ENCODE assay signal across 18 mouse cellular contexts in genomic region chr6:96459041-96459440, GRCm38 (mm10).
"Had no signal": no experiment of that assay in that cellular context is flagged by ENCODE, and none has a peak within 500 bp of the region (broad histone marks: within the 10 kb centered on the region; RNA-seq: fewer than 3 reads in every experiment).

No protein-coding gene starts in this region.

- ATAC-seq: intestine, postnatal 0 days; midbrain, embryonic 15.5 days had no signal

- H3K9me3 ChIP-seq: liver, embryonic 13.5 days; midbrain, embryonic 12.5 days; midbrain, embryonic 15.5 days; neural tube, embryonic 13.5 days; stomach, embryonic 15.5 days had no signal

- H3K4me3 ChIP-seq: left cerebral cortex, adult 2 months; liver, embryonic 13.5 days; midbrain, embryonic 12.5 days; midbrain, embryonic 15.5 days; myocyte; neural tube, embryonic 13.5 days; stomach, embryonic 15.5 days had no signal

- H3K36me3 ChIP-seq: liver, embryonic 13.5 days; midbrain, embryonic 12.5 days; midbrain, embryonic 15.5 days; neural tube, embryonic 13.5 days; stomach, embryonic 15.5 days had no signal

- H3K4me2 ChIP-seq: liver, embryonic 13.5 days; midbrain, embryonic 12.5 days; midbrain, embryonic 15.5 days; neural tube, embryonic 13.5 days; stomach, embryonic 15.5 days had no signal

- DNase-seq: kidney, adult 2 months; kidney, postnatal 25 days; layer of hippocampus, postnatal 36 days; liver, embryonic 13.5 days; lung, adult 2 months; lung, postnatal 14 days; lung, postnatal 4 days; spleen, adult 18-20 months; thymus, adult 18-20 months; thymus, postnatal 36 days had no signal

- H3K27me3 ChIP-seq: liver, embryonic 13.5 days; midbrain, embryonic 12.5 days; midbrain, embryonic 15.5 days; neural tube, embryonic 13.5 days; stomach, embryonic 15.5 days had no signal

- H3K4me1 ChIP-seq: liver, embryonic 13.5 days; midbrain, embryonic 12.5 days; midbrain, embryonic 15.5 days; neural tube, embryonic 13.5 days; stomach, embryonic 15.5 days had no signal

- H3K9ac ChIP-seq: liver, embryonic 13.5 days; midbrain, embryonic 12.5 days; midbrain, embryonic 15.5 days; neural tube, embryonic 13.5 days; stomach, embryonic 15.5 days had no signal

- H3K27ac ChIP-seq: kidney, postnatal 0 days; left cerebral cortex, adult 2 months; liver, embryonic 13.5 days; midbrain, embryonic 12.5 days; midbrain, embryonic 15.5 days; neural tube, embryonic 13.5 days; stomach, embryonic 15.5 days had no signal
